Mouse (Mus musculus) left cerebral cortex, adult 18-20 months (tissue): Measurements from ENCODE around the gene Edem2. TPM values are rescaled to one million over a fixed set of nuclear protein-coding genes. Genes with fewer than 3 reads are reported as not detected.

Experiments
- DNase-seq, 2 experiments: peaks; one replicate each; pipeline ENCODE4 v3.0.0; 2021 to 2022; ENCODE audit warnings: low spot score in 2 of 2, mixed read lengths in 1 of 2
- total RNA-seq, 2 experiments: library from RNA; stranded (reverse); gene quantifications; 2 replicates each; pipeline ENCODE4 v1.2.3; 2021

The Edem2 gene
- total RNA-seq, 2 experiments from 2014 or later, result 18.2 to 19.9 TPM

GRCm38 (mm10) chr2:155691723-155692493 lies 37.4 kb downstream of the Edem2 start, which contains the start of gene Trpc4ap:
TSS of gene Trpc4ap (minus strand) at chr2:155692384.
- peak; percentile 96 to 99 for DNase-seq

GRCm38 (mm10) chr2:155691336-155691722 lies 37.9 kb downstream of the Edem2 start:
- no peak for DNase-seq

- no peak for DNase-seq
Observed at GRCm38 (mm10) chr2:155689211-155689610, 40.1 kb downstream of the Edem2 start.

GRCm38 (mm10) chr2:155687746-155688145 lies 41.5 kb downstream of the Edem2 start:
- no peak for DNase-seq

- DNase-seq, result no peak
Observed at GRCm38 (mm10) chr2:155686572-155686971, 42.7 kb downstream of the Edem2 start.

GRCm38 (mm10) chr2:155683821-155684220 lies 45.5 kb downstream of the Edem2 start:
- DNase-seq, result no peak

- DNase-seq, result no peak
Observed at GRCm38 (mm10) chr2:155683137-155683536, 46.1 kb downstream of the Edem2 start.

- DNase-seq, result no peak
Observed at GRCm38 (mm10) chr2:155681874-155682273, 47.4 kb downstream of the Edem2 start.

- DNase-seq, result no peak
Observed at GRCm38 (mm10) chr2:155681194-155681593, 48.1 kb downstream of the Edem2 start.

GRCm38 (mm10) chr2:155680591-155680990 lies 48.7 kb downstream of the Edem2 start:
- DNase-seq, result no peak

- no peak for DNase-seq
Observed at GRCm38 (mm10) chr2:155679586-155680110, 49.6 kb downstream of the Edem2 start.

- no peak for DNase-seq
Observed at GRCm38 (mm10) chr2:155675118-155675517, 54.2 kb downstream of the Edem2 start.

GRCm38 (mm10) chr2:155673546-155673945 lies 55.7 kb downstream of the Edem2 start:
- peak; percentile 42 to 55 for DNase-seq

- DNase-seq, result no peak
Observed at GRCm38 (mm10) chr2:155671236-155671635, 58.0 kb downstream of the Edem2 start.

GRCm38 (mm10) chr2:155668461-155668860 lies 60.8 kb downstream of the Edem2 start:
- DNase-seq, result no peak

GRCm38 (mm10) chr2:155667881-155668280 lies 61.4 kb downstream of the Edem2 start:
- no peak for DNase-seq

- no peak for DNase-seq
Observed at GRCm38 (mm10) chr2:155663910-155664460, 65.3 kb downstream of the Edem2 start.

- peak; percentile 63 to 71 for DNase-seq
Observed at GRCm38 (mm10) chr2:155663097-155663496, 66.2 kb downstream of the Edem2 start.

- no peak for DNase-seq
Observed at GRCm38 (mm10) chr2:155662390-155662789, 66.9 kb downstream of the Edem2 start.

- no peak for DNase-seq
Observed at GRCm38 (mm10) chr2:155655759-155656372, 73.4 kb downstream of the Edem2 start.

GRCm38 (mm10) chr2:155652618-155653017 lies 76.7 kb downstream of the Edem2 start:
- no peak for DNase-seq
